Mouse (Mus musculus) lung, embryonic 16.5 days (tissue): ENCODE results near the gene Copz2. TPM values are rescaled to one million over a fixed set of nuclear protein-coding genes. Genes with fewer than 3 reads are reported as not detected.

Experiments used
- ATAC-seq: fragments of 200-750 bp; cut with Nextera tagmentation; 2 replicates; pipeline ENCODE4 v1.8.0; 2017; ENCODE audit warnings: low read depth, mild to moderate bottlenecking, moderate library complexity
- H3K27ac ChIP-seq: fragments of 300-500 bp; sonication (generic); 2 replicates; pipeline ENCODE4 v1.5.1; 2014; ENCODE audit warnings: mild to moderate bottlenecking, control low read depth, low read length
- H3K27me3 ChIP-seq: fragments of 300-500 bp; sonication (generic); 2 replicates; pipeline ENCODE4 v1.6.1; 2014; ENCODE audit warnings: low read depth, low read length, mixed read lengths; ENCODE audit not compliant: control insufficient read depth, insufficient read depth
- H3K36me3 ChIP-seq: fragments of 300-500 bp; sonication (generic); 2 replicates; pipeline ENCODE4 v1.6.1; 2014; ENCODE audit warnings: low read length; ENCODE audit not compliant: control insufficient read depth, insufficient read depth
- H3K4me1 ChIP-seq: fragments of 300-500 bp; sonication (generic); replicated peaks from 2 replicates; pipeline ENCODE4 v1.6.1; 2014; ENCODE audit warnings: low read length, mixed read lengths; ENCODE audit not compliant: control insufficient read depth, insufficient read depth
- H3K4me2 ChIP-seq: fragments of 300-500 bp; sonication (generic); 2 replicates; pipeline ENCODE4 v1.6.1; 2014; ENCODE audit warnings: low read depth, low read length, control low read depth
- H3K4me3 ChIP-seq: fragments of 300-500 bp; sonication (generic); 2 replicates; pipeline ENCODE4 v1.5.1; 2014; ENCODE audit warnings: mild to moderate bottlenecking, low read length, control low read depth
- H3K9ac ChIP-seq: fragments of 300-500 bp; sonication (generic); 2 replicates; pipeline ENCODE4 v1.6.1; 2014; ENCODE audit warnings: low read length, control low read depth
- H3K9me3 ChIP-seq: fragments of 300-500 bp; sonication (generic); 2 replicates; pipeline ENCODE4 v1.6.1; 2016; ENCODE audit warnings: low read length; ENCODE audit not compliant: control insufficient read depth
- WGBS: fragments of 180-500 bp; shearing (Covaris S2); extraction: QIAGEN DNeasy Blood & Tissue Kit; methylation state at CpG from one replicate; pipeline ENCODE4 v1.1.7; 2014; 5-methylcytosine and 5-hydroxymethylcytosine counted together
- polyA plus RNA-seq: library from polyadenylated mRNA; unstranded; fragments of >200 nt; fragmentation: Nextera tagmentation; extraction: Ambion mirVana; gene quantifications from 2 replicates; pipeline ENCODE4 v1.2.1, GENCODE M21; 2015

Copz2 gene
- polyA plus RNA-seq, 1 experiment from 2014 or later = 135 TPM

DNA sequence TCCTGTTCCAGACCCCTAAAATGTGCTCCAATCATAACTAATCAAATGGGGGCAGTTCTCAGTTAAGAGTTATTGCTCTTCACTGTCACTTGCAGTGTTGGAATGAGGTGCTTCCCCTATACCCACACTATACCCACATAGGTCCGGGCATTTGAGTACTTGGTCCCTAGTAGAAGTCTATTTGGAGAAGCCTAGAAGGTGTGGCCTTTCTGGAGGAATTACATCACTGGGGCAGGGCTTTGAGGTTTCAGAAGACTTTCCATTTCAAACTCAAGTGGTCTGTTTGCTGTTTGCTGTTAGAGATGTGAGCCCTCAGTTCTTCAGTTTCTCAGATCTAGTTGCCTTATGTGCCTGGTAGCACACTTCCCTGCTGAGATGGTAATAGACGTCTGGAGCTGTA lies 16.7 kb upstream of the Copz2 start:
- 41% methylated on average over 2 of the region's 2 CpGs for WGBS
- Histone ChIP-seq H3K9ac (no peak overlapping the region), H3K36me3 (no peaks in the 10 kb centered on the region), H3K27me3 (no peaks in the 10 kb centered on the region), H3K9me3 (no peaks in the 10 kb centered on the region), H3K4me1 (peaks cover 12% of the 10 kb centered on the region), H3K27ac (no peak overlapping the region), H3K4me3 (no peak overlapping the region), H3K4me2 (no peak overlapping the region)
- ATAC-seq = no peak

DNA sequence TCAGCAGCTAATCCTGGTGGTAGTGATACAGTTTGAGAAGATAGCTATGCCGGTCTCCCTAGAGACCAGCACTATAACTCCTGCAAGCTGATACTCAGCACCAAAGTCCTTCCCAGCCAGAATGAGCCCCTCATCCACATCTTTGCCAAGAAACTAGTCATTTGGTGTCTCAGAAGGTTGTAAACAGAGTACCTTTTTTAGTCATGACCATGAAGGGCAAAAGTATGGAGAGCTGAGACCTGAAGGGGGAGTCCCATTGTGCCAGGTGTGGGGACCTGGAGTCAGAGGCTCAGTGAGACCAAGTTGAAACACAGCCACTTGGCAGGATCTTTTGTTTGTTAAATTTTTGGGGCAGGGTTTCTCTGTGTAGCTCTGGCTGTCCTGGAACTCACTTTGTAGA lies 15.5 kb upstream of the Copz2 start:
- Histone ChIP-seq H3K4me2 (no peak overlapping the region), H3K4me1 (peaks cover 4% of the 10 kb centered on the region), H3K27me3 (no peaks in the 10 kb centered on the region), H3K27ac (no peak overlapping the region), H3K4me3 (no peak overlapping the region), H3K9me3 (no peaks in the 10 kb centered on the region), H3K36me3 (no peaks in the 10 kb centered on the region), H3K9ac (no peak overlapping the region)
- ATAC-seq = no peak
- WGBS = 92% methylated on average over 1 of the region's 1 CpGs

DNA sequence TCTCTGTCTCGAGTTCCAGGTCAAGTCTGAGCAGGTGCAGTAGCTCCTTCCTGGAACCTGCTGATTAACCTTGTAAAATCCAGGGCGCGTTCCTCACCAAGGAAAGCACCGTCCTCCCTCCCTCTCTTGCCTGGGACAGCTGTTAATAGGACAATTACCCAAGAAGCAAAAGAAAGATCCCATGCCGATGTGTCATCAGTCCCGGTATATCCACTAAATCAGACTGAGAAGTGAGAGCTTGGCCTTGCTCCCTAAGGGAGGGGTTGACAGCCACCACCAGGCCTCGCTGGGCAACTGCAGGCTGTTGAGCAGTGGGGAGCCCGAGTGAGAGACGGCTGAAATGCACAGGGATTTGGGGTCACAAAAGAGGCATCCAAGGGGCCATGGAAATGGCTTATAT lies 12.4 kb upstream of the Copz2 start:
- Histone ChIP-seq H3K9ac (no peak overlapping the region), H3K4me2 (no peak overlapping the region), H3K36me3 (no peaks in the 10 kb centered on the region), H3K27me3 (no peaks in the 10 kb centered on the region), H3K9me3 (no peaks in the 10 kb centered on the region), H3K27ac (no peak overlapping the region), H3K4me1 (no peaks in the 10 kb centered on the region), H3K4me3 (no peak overlapping the region)
- 30% methylated on average over 9 of the region's 9 CpGs for WGBS
- ATAC-seq = no peak

DNA sequence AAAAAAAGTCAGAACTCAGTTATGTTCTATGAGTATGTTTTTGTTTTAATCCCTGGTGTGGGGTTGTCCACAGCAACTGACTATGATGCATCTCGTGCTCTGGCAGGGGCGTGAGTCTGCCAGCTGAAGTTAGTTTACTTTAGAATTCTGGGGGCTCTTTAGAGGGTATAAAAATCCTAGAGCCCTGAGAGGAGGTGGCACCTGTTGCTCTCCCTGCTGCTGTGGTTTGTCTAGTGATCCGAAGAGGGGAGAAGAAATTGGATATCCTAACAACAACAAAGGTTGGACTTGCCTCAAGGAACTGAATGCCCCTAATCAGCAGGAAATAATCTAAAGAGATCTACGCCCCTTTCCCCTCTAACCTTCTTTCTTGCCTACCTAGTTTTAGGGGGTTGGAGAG lies 11.3 kb upstream of the Copz2 start:
- no peaks in the 10 kb centered on the region for H3K4me1 ChIP-seq
- no peaks in the 10 kb centered on the region for H3K9me3 ChIP-seq
- H3K4me2 ChIP-seq = no peak overlapping the region
- H3K36me3 ChIP-seq = no peaks in the 10 kb centered on the region
- no peak overlapping the region for H3K27ac ChIP-seq
- WGBS = 41% methylated on average over 4 of the region's 4 CpGs
- no peak overlapping the region for H3K9ac ChIP-seq
- no peak overlapping the region for H3K4me3 ChIP-seq
- ATAC-seq = no peak
- H3K27me3 ChIP-seq = no peaks in the 10 kb centered on the region

DNA sequence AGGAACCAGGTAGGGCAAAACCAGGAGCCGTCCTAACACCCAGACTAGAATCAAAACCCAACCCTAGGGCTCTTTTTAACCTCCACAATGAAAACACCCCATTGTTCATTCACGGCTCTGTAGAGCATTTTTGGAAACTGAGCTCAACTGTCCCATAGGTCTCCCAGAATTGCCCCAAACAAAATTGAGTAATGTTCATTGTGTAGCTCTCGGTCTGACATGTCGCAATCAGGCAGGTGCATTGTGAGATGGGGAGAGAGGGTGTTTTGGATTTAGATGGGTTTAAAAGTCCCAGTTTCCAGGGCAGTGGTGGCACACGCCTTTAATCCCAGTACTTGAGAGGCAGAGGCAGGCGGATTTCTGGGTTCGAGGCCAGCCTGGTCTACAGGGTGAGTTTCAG lies 10.2 kb upstream of the Copz2 start:
- no peak for ATAC-seq
- Histone ChIP-seq H3K9me3 (no peaks in the 10 kb centered on the region), H3K27me3 (no peaks in the 10 kb centered on the region), H3K9ac (no peak overlapping the region), H3K36me3 (no peaks in the 10 kb centered on the region), H3K4me2 (no peak overlapping the region), H3K4me1 (no peaks in the 10 kb centered on the region), H3K4me3 (no peak overlapping the region), H3K27ac (no peak overlapping the region)
- 70% methylated on average over 7 of the region's 7 CpGs for WGBS

DNA sequence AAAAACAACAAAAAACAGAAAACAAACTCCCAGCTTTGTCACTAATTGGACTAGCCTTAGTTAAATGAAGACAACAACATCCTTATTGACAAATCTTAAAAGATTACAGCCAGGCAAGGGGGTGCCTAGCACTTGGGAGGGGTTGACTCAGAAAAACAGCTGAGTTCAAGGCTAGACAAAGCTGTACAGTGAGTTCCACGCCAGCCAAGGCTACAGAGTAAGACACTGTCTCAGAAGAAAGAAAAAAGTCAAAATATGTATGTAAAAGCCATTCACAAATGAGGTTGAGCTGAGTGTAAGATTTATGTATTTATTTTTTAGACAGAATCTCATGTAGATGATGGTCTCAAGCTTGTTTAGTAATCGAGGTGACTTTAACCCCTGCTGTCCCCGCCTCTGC lies 9.8 kb upstream of the Copz2 start:
- Histone ChIP-seq H3K4me3 (no peak overlapping the region), H3K4me2 (no peak overlapping the region), H3K36me3 (no peaks in the 10 kb centered on the region), H3K4me1 (no peaks in the 10 kb centered on the region), H3K27me3 (no peaks in the 10 kb centered on the region), H3K27ac (no peak overlapping the region), H3K9me3 (no peaks in the 10 kb centered on the region), H3K9ac (no peak overlapping the region)
- ATAC-seq = no peak
- WGBS = 64% methylated on average over 3 of the region's 3 CpGs

DNA sequence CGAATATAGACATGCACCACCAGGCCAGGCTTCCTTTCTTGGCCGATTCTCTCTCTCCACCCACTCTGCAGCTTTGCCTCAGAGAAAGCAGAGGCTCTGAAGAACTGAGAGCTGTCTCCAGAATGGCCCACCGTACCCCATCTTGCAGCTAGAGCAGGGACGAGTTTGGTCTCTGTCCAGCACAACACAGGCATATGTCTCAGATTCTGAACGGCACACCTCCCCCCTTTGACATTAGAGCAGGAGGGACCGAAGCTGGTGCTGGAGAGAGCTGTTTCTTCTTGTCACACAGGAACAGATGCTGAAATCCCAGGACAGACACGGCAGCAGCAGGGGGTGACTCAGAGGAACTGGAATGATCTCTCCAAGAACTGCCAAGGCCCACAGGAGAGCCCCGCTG lies 9.4 kb upstream of the Copz2 start:
- Histone ChIP-seq H3K4me2 (no peak overlapping the region), H3K4me3 (no peak overlapping the region), H3K4me1 (no peaks in the 10 kb centered on the region), H3K36me3 (no peaks in the 10 kb centered on the region), H3K27me3 (no peaks in the 10 kb centered on the region), H3K9me3 (no peaks in the 10 kb centered on the region), H3K27ac (no peak overlapping the region), H3K9ac (no peak overlapping the region)
- no peak for ATAC-seq
- WGBS = 28% methylated on average over 8 of the region's 8 CpGs

DNA sequence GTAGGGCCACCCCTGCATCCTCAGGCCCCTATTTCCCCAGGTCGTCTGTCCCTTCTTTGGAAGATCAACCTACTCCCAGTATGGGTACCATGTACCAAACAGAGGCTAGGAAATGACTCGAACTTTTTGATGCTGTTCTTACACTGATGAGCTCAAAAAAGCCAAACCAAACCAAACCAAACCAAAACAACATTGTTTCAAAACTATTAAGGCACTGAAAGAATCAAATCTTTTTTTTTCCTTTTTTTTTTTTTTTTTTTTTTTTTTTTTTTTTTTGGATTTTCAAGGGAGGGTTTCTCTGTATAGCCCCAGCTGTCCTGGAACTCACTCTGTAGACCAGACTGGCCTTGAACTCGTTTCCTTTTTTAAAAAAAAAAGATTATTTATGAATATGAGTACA lies 6.0 kb upstream of the Copz2 start:
- Histone ChIP-seq H3K27me3 (no peaks in the 10 kb centered on the region), H3K4me3 (no peak overlapping the region), H3K36me3 (no peaks in the 10 kb centered on the region), H3K4me2 (no peak overlapping the region), H3K9ac (no peak overlapping the region), H3K27ac (no peak overlapping the region), H3K4me1 (no peaks in the 10 kb centered on the region), H3K9me3 (no peaks in the 10 kb centered on the region)
- no peak for ATAC-seq
- 50% methylated on average over 3 of the region's 3 CpGs for WGBS

DNA sequence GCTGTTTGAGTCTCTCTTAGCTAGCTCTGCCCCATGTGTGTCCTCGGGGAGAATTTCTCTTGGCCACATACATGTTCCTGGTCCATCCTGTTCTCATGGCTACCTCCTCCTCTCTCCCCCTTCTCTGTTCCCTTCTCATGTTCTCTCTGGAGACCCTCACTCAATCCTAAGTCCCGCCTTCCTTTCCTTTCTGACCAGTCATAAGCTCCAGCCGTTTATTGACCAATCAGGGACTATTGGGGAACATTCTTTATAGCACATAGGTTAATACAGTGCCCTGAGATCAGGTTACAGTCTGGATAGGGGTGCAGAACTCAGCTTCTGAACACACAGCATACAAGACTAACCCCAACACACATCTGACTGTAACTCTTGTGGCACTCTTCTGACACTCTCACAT lies 2.4 kb upstream of the Copz2 start:
- H3K4me2 ChIP-seq = no peak overlapping the region
- no peak for ATAC-seq
- no peaks in the 10 kb centered on the region for H3K27me3 ChIP-seq
- H3K9me3 ChIP-seq = no peaks in the 10 kb centered on the region
- peaks cover 10% of the 10 kb centered on the region for H3K4me1 ChIP-seq
- no peak overlapping the region for H3K9ac ChIP-seq
- H3K27ac ChIP-seq = no peak overlapping the region
- no peak overlapping the region for H3K4me3 ChIP-seq
- no peaks in the 10 kb centered on the region for H3K36me3 ChIP-seq
- WGBS = 36% methylated on average over 3 of the region's 3 CpGs

DNA sequence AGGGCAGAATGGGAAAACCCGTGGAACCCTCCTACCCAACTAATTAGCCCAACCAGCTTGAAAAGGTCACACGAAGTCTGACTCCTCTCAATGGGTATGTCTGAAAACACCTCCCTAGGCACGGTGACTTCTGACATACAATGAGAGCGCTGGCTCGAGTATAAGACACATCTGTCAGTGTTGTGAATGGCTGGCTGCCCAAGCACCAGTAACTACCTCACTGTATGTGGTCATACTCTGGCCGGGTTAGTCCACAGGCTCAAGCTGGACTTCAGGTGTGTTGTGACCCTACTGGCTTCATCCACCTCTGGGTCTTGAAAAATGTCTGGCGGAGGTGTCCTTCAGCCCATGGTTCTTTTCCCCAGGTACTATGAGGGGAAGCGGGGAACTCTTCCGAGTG lies 976 bp upstream of the Copz2 start:
- 0 out of 2 replicates have a peak, but pooled peaks cover 2% of the 10 kb centered on the region for H3K36me3 ChIP-seq
- H3K4me3 ChIP-seq = no peak overlapping the region
- H3K9me3 ChIP-seq = no peaks in the 10 kb centered on the region
- H3K27ac ChIP-seq = no peak overlapping the region
- WGBS = 62% methylated on average over 9 of the region's 9 CpGs
- no peak overlapping the region for H3K9ac ChIP-seq
- ATAC-seq = no peak
- no peaks in the 10 kb centered on the region for H3K27me3 ChIP-seq
- peaks cover 10% of the 10 kb centered on the region for H3K4me1 ChIP-seq
- H3K4me2 ChIP-seq = no peak overlapping the region
